In genomic region chr4:53451887-53452286, GRCm38 (mm10) we compare ENCODE assay signal across 8 mouse cellular contexts. TPM values are rescaled to one million over a fixed set of nuclear protein-coding genes. Genes with fewer than 3 reads are reported as not detected.
DNase-seq lines count a peak whose midpoint lies in the region; ATAC-seq and TF ChIP-seq lines count a peak whose summit lies in the region.

No protein-coding gene starts in this region.

- 0 out of 2 replicates have a peak, but pooled peaks have one; percentile 25 for ATAC-seq in forebrain, postnatal 0 days
- ATAC-seq in forebrain, embryonic 13.5 days, result no peak
- peak; percentile 86 for ATAC-seq in intestine, embryonic 16.5 days
- ATAC-seq in stomach, embryonic 16.5 days (ENCODE audit: insufficient read depth, low FRiP score), result peak; percentile 67; the same call in 1 of the 2 replicates

- TF ChIP-seq CTCF in forebrain, postnatal 0 days (IDR thresholded peaks at IDR 0.05; ENCODE audit: low read depth), result peak; percentile 31

- no peak overlapping the region for H3K4me3 ChIP-seq in forebrain, postnatal 0 days (ENCODE audit: low read depth, low read length)
- no peak overlapping the region for H3K4me3 ChIP-seq in forebrain, embryonic 13.5 days
- H3K4me3 ChIP-seq in intestine, embryonic 16.5 days (ENCODE audit: low read length), result no peak overlapping the region
- no peak overlapping the region for H3K4me3 ChIP-seq in stomach, embryonic 16.5 days (replicated peaks; ENCODE audit: low read length)

- H3K27ac ChIP-seq in forebrain, postnatal 0 days (ENCODE audit: low read depth, low read length), result no peak overlapping the region
- no peak overlapping the region for H3K27ac ChIP-seq in forebrain, embryonic 13.5 days
- peak overlapping the region; percentile 80 for H3K27ac ChIP-seq in intestine, embryonic 16.5 days (ENCODE audit: low read length)
- no peak overlapping the region for H3K27ac ChIP-seq in stomach, embryonic 16.5 days (ENCODE audit: low read length)

- no peak overlapping the region for H3K9ac ChIP-seq in forebrain, postnatal 0 days
- no peak overlapping the region for H3K9ac ChIP-seq in forebrain, embryonic 13.5 days
- no peak overlapping the region for H3K9ac ChIP-seq in intestine, embryonic 16.5 days (ENCODE audit: low read depth, low read length)
- no peak overlapping the region for H3K9ac ChIP-seq in stomach, embryonic 16.5 days (ENCODE audit: low read length)

- no peak for DNase-seq in forebrain, postnatal 0 days
- DNase-seq in B cell, adult 2 months, result peak; percentile 55 to 59
- DNase-seq in brain, adult 2 months (ENCODE audit: low read depth, low spot score), result peak; percentile 72
- no peak for DNase-seq in frontal cortex, postnatal 10 days (ENCODE audit: low spot score in 2 of 2)
- no peak for DNase-seq in frontal cortex, adult 2 months (ENCODE audit: extremely low spot score in 1 of 2, low spot score in 1 of 2)

- 61% methylated on average over 4 of the region's 4 CpGs for WGBS in forebrain, postnatal 0 days
- 74% methylated on average over 4 of the region's 4 CpGs for WGBS in forebrain, embryonic 13.5 days
- WGBS in intestine, embryonic 16.5 days, result 42% methylated on average over 4 of the region's 4 CpGs
- WGBS in stomach, embryonic 16.5 days, result 43% methylated on average over 4 of the region's 4 CpGs

- H3K4me1 ChIP-seq in forebrain, postnatal 0 days (ENCODE audit: insufficient read depth), result no peaks in the 10 kb centered on the region
- peaks cover 7% of the 10 kb centered on the region for H3K4me1 ChIP-seq in forebrain, embryonic 13.5 days
- peaks cover 36% of the 10 kb centered on the region for H3K4me1 ChIP-seq in intestine, embryonic 16.5 days (ENCODE audit: control insufficient read depth, insufficient read depth, low read length)
- H3K4me1 ChIP-seq in stomach, embryonic 16.5 days (ENCODE audit: control insufficient read depth, insufficient read depth, low read length), result peaks cover 28% of the 10 kb centered on the region

- no peak overlapping the region for H3K4me2 ChIP-seq in forebrain, postnatal 0 days (ENCODE audit: low read depth)
- no peak overlapping the region for H3K4me2 ChIP-seq in forebrain, embryonic 13.5 days
- H3K4me2 ChIP-seq in intestine, embryonic 16.5 days (ENCODE audit: low read depth, low read length), result 0 out of 2 replicates have a peak overlapping the region, but pooled peaks have one; percentile 6
- H3K4me2 ChIP-seq in stomach, embryonic 16.5 days (ENCODE audit: low read depth, low read length), result no peak overlapping the region

- no peaks in the 10 kb centered on the region for H3K9me3 ChIP-seq in forebrain, postnatal 0 days (ENCODE audit: low read length)
- no peaks in the 10 kb centered on the region for H3K9me3 ChIP-seq in forebrain, embryonic 13.5 days (replicated peaks)
- H3K9me3 ChIP-seq in intestine, embryonic 16.5 days (ENCODE audit: control insufficient read depth, low read length), result no peaks in the 10 kb centered on the region
- no peaks in the 10 kb centered on the region for H3K9me3 ChIP-seq in stomach, embryonic 16.5 days (replicated peaks; ENCODE audit: control insufficient read depth, low read length)

- H3K36me3 ChIP-seq in forebrain, postnatal 0 days (ENCODE audit: insufficient read depth), result no peaks in the 10 kb centered on the region
- H3K36me3 ChIP-seq in forebrain, embryonic 13.5 days (ENCODE audit: poor library complexity, severe bottlenecking), result no peaks in the 10 kb centered on the region
- no peaks in the 10 kb centered on the region for H3K36me3 ChIP-seq in intestine, embryonic 16.5 days (ENCODE audit: control insufficient read depth, insufficient read depth, low read length)
- H3K36me3 ChIP-seq in stomach, embryonic 16.5 days (ENCODE audit: control insufficient read depth, insufficient read depth, low read length), result no peaks in the 10 kb centered on the region

- no peaks in the 10 kb centered on the region for H3K27me3 ChIP-seq in forebrain, postnatal 0 days (ENCODE audit: insufficient read depth, low read length)
- H3K27me3 ChIP-seq in forebrain, embryonic 13.5 days, result no peaks in the 10 kb centered on the region
- H3K27me3 ChIP-seq in intestine, embryonic 16.5 days (replicated peaks; ENCODE audit: control insufficient read depth, insufficient read depth, low read length), result no peaks in the 10 kb centered on the region
- H3K27me3 ChIP-seq in stomach, embryonic 16.5 days (ENCODE audit: control insufficient read depth, insufficient read depth, low read length), result no peaks in the 10 kb centered on the region

RNA-seq across cellular contexts. Expression of gene Slc44a1, which starts 11.7 kb away (rescaled TPM):
- 29.3 and 31.9 TPM in 2 replicates for total RNA-seq in forebrain, postnatal 0 days (2014; rRNA removed)
- polyA plus RNA-seq in forebrain, postnatal 0 days (2015; fragmentation: Nextera tagmentation; extraction: Ambion mirVana), result 11.9 and 12.4 TPM in 2 replicates
- 9.5 and 11.5 TPM in 2 replicates for polyA plus RNA-seq in forebrain, embryonic 13.5 days (2015; fragmentation: Nextera tagmentation; extraction: Ambion mirVana)
- 17.2 and 22.0 TPM in 2 replicates for polyA plus RNA-seq in intestine, embryonic 16.5 days (2015; fragmentation: Nextera tagmentation; extraction: Ambion mirVana)
- polyA plus RNA-seq in stomach, embryonic 16.5 days (2015; fragmentation: Nextera tagmentation; extraction: Ambion mirVana), result 16.7 and 17.2 TPM in 2 replicates
- 50.3 and 51.1 TPM in 2 replicates for polyA plus RNA-seq in frontal cortex, adult 2 months (2012; rRNA removed)

Comparison
In these comparisons a context has a peak if more than half of its experiments do, and no peak if none do; other contexts are left out.
1. DNase-seq: peak in B cell, adult 2 months (2 of 2) and brain, adult 2 months (single experiment); none in forebrain, postnatal 0 days (single experiment), frontal cortex, postnatal 10 days (0 of 2) and frontal cortex, adult 2 months (0 of 2).